Comparison of ENCODE assay signal across 11 mouse cellular contexts in the genomic region with DNA sequence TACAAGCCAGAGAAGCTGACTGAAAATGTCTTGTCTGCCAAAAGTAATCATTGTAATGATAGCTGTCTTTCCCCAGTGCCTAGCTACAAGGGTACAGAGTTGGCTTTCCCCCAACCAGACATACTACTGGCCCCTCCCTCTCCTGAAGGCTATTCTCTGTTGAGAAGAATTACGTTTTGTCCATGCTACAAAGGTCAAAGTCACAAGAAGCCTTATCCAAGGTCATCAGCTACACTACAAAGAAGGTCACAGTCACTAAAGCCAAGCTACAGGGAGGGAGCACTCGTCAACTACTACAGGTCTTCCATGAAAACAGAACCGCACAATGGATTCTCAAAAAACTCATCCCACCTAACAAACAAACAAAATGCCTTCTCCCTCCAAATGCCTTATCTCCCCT. TPM values are rescaled to one million over a fixed set of nuclear protein-coding genes. Genes with fewer than 3 reads are reported as not detected.
DNase-seq lines count a peak whose midpoint lies in the region; ATAC-seq and TF ChIP-seq lines count a peak whose summit lies in the region.
"Had no signal": no experiment of that assay in that cellular context is flagged by ENCODE, and none has a peak within 500 bp of the region (broad histone marks: within the 10 kb centered on the region; RNA-seq: fewer than 3 reads in every experiment).

No protein-coding gene starts in this region.

- ATAC-seq in forebrain, embryonic 13.5 days: no peak
- ATAC-seq in forebrain, embryonic 11.5 days (replicated peaks; ENCODE audit: low FRiP score): no peak
- no peak for ATAC-seq in kidney, embryonic 14.5 days (ENCODE audit: low FRiP score, low TSS enrichment)
- no peak for ATAC-seq in midbrain, embryonic 11.5 days (ENCODE audit: low FRiP score)
- ATAC-seq in midbrain, postnatal 0 days (ENCODE audit: low FRiP score): no peak
- ATAC-seq in liver, postnatal 0 days: no peak

- WGBS in forebrain, embryonic 13.5 days: 78% methylated on average over 3 of the region's 3 CpGs
- WGBS in forebrain, embryonic 11.5 days: 83% methylated on average over 3 of the region's 3 CpGs
- WGBS in kidney, embryonic 14.5 days: 61% methylated on average over 3 of the region's 3 CpGs
- 70% methylated on average over 3 of the region's 3 CpGs for WGBS in midbrain, embryonic 11.5 days
- WGBS in midbrain, postnatal 0 days: 61% methylated on average over 3 of the region's 3 CpGs
- WGBS in liver, postnatal 0 days (ENCODE audit: insufficient replicate concordance): 67% methylated on average over 3 of the region's 3 CpGs

- H3K4me1 ChIP-seq in forebrain, embryonic 13.5 days: 0 out of 2 replicates have a peak, but pooled peaks cover 3% of the 10 kb centered on the region
- no peaks in the 10 kb centered on the region for H3K4me1 ChIP-seq in forebrain, embryonic 11.5 days (replicated peaks; ENCODE audit: control insufficient read depth, insufficient read depth, low read length)
- no peaks in the 10 kb centered on the region for H3K4me1 ChIP-seq in kidney, embryonic 14.5 days (ENCODE audit: control insufficient read depth, insufficient read depth, low read length)
- no peaks in the 10 kb centered on the region for H3K4me1 ChIP-seq in midbrain, embryonic 11.5 days (ENCODE audit: control insufficient read depth, insufficient read depth, low read length)
- no peaks in the 10 kb centered on the region for H3K4me1 ChIP-seq in midbrain, postnatal 0 days (ENCODE audit: insufficient read depth, low read length)
- no peaks in the 10 kb centered on the region for H3K4me1 ChIP-seq in liver, postnatal 0 days (ENCODE audit: insufficient read depth)
- H3K4me1 ChIP-seq: hindbrain, embryonic 12.5 days had no signal

- TF ChIP-seq EP300 in liver, postnatal 0 days (IDR thresholded peaks at IDR 0.05; ENCODE audit: low read depth): no peak

- no peaks in the 10 kb centered on the region for H3K27me3 ChIP-seq in forebrain, embryonic 13.5 days
- H3K27me3 ChIP-seq in forebrain, embryonic 11.5 days (ENCODE audit: control insufficient read depth, insufficient read depth, low read length): no peaks in the 10 kb centered on the region
- H3K27me3 ChIP-seq in kidney, embryonic 14.5 days (ENCODE audit: control insufficient read depth, insufficient read depth, low read length): no peaks in the 10 kb centered on the region
- H3K27me3 ChIP-seq in midbrain, embryonic 11.5 days (ENCODE audit: control insufficient read depth, insufficient read depth, low read length): no peaks in the 10 kb centered on the region
- no peaks in the 10 kb centered on the region for H3K27me3 ChIP-seq in midbrain, postnatal 0 days (ENCODE audit: insufficient read depth, low read length)
- no peaks in the 10 kb centered on the region for H3K27me3 ChIP-seq in liver, postnatal 0 days (ENCODE audit: insufficient read depth, low read length)
- H3K27me3 ChIP-seq: hindbrain, embryonic 12.5 days; limb, embryonic 15.5 days had no signal

- H3K9ac ChIP-seq in forebrain, embryonic 13.5 days: no peak overlapping the region
- no peak overlapping the region for H3K9ac ChIP-seq in forebrain, embryonic 11.5 days (ENCODE audit: low read length)
- no peak overlapping the region for H3K9ac ChIP-seq in kidney, embryonic 14.5 days (ENCODE audit: low read depth, low read length)
- no peak overlapping the region for H3K9ac ChIP-seq in midbrain, embryonic 11.5 days (ENCODE audit: low read length)
- H3K9ac ChIP-seq in midbrain, postnatal 0 days (replicated peaks; ENCODE audit: low read length, poor library complexity, severe bottlenecking): no peak overlapping the region
- no peak overlapping the region for H3K9ac ChIP-seq in liver, postnatal 0 days (replicated peaks)
- H3K9ac ChIP-seq: hindbrain, embryonic 12.5 days; limb, embryonic 15.5 days had no signal

- no peak for TF ChIP-seq CTCF in midbrain, postnatal 0 days (IDR thresholded peaks at IDR 0.05)
- TF ChIP-seq CTCF in liver, postnatal 0 days (IDR thresholded peaks at IDR 0.05; ENCODE audit: low read depth): no peak

- H3K27ac ChIP-seq in forebrain, embryonic 13.5 days: peak overlapping the region; percentile 57
- H3K27ac ChIP-seq in forebrain, embryonic 11.5 days (ENCODE audit: low read depth, low read length): no peak overlapping the region
- H3K27ac ChIP-seq in kidney, embryonic 14.5 days (ENCODE audit: low read depth, low read length): peak overlapping the region; percentile 75; the same call in 1 of the 2 replicates
- no peak overlapping the region for H3K27ac ChIP-seq in midbrain, embryonic 11.5 days (ENCODE audit: low read depth, low read length)
- H3K27ac ChIP-seq in midbrain, postnatal 0 days (ENCODE audit: low read depth, low read length): no peak overlapping the region
- 0 out of 2 replicates have a peak overlapping the region, but pooled peaks have one; percentile 23 for H3K27ac ChIP-seq in liver, postnatal 0 days (ENCODE audit: low read depth)
- H3K27ac ChIP-seq: hindbrain, embryonic 12.5 days; limb, embryonic 15.5 days had no signal

- no peak for DNase-seq in forebrain, embryonic 11.5 days (ENCODE audit: low spot score)
- no peak for DNase-seq in kidney, adult 8-10 months
- peak; percentile 73 for DNase-seq in midbrain, embryonic 11.5 days (ENCODE audit: low spot score, missing footprints)
- no peak for DNase-seq in midbrain, postnatal 0 days (ENCODE audit: low spot score)
- DNase-seq in liver, postnatal 0 days: no peak
- DNase-seq in cerebellum, postnatal 25 days: no peak
- DNase-seq: layer of hippocampus, adult 9-11 months had no signal

- H3K9me3 ChIP-seq in forebrain, embryonic 13.5 days (replicated peaks): no peaks in the 10 kb centered on the region
- no peaks in the 10 kb centered on the region for H3K9me3 ChIP-seq in forebrain, embryonic 11.5 days (ENCODE audit: control insufficient read depth, low read length)
- no peaks in the 10 kb centered on the region for H3K9me3 ChIP-seq in kidney, embryonic 14.5 days (ENCODE audit: control insufficient read depth, low read length)
- H3K9me3 ChIP-seq in midbrain, embryonic 11.5 days (ENCODE audit: control insufficient read depth, low read length): peaks cover 3% of the 10 kb centered on the region; the same call in 1 of the 2 replicates
- H3K9me3 ChIP-seq in midbrain, postnatal 0 days (ENCODE audit: low read length): no peaks in the 10 kb centered on the region
- no peaks in the 10 kb centered on the region; the same call in 1 of the 2 replicates for H3K9me3 ChIP-seq in liver, postnatal 0 days (ENCODE audit: low read length)
- H3K9me3 ChIP-seq: hindbrain, embryonic 12.5 days; limb, embryonic 15.5 days had no signal

- no peak overlapping the region for H3K4me2 ChIP-seq in forebrain, embryonic 13.5 days
- H3K4me2 ChIP-seq in forebrain, embryonic 11.5 days (ENCODE audit: low read depth, low read length, severe bottlenecking): no peak overlapping the region
- no peak overlapping the region for H3K4me2 ChIP-seq in kidney, embryonic 14.5 days (replicated peaks; ENCODE audit: low read depth, low read length)
- H3K4me2 ChIP-seq in midbrain, embryonic 11.5 days: no peak overlapping the region
- no peak overlapping the region for H3K4me2 ChIP-seq in midbrain, postnatal 0 days (ENCODE audit: low read depth, low read length, poor library complexity, severe bottlenecking)
- H3K4me2 ChIP-seq in liver, postnatal 0 days (ENCODE audit: low read depth, low read length): no peak overlapping the region
- H3K4me2 ChIP-seq: hindbrain, embryonic 12.5 days; limb, embryonic 15.5 days had no signal

- H3K36me3 ChIP-seq in forebrain, embryonic 13.5 days (ENCODE audit: poor library complexity, severe bottlenecking): peaks cover 7% of the 10 kb centered on the region
- H3K36me3 ChIP-seq in forebrain, embryonic 11.5 days (ENCODE audit: control insufficient read depth, insufficient read depth, low read length): no peaks in the 10 kb centered on the region
- no peaks in the 10 kb centered on the region for H3K36me3 ChIP-seq in kidney, embryonic 14.5 days (ENCODE audit: control insufficient read depth, insufficient read depth, low read length)
- no peaks in the 10 kb centered on the region for H3K36me3 ChIP-seq in midbrain, embryonic 11.5 days (ENCODE audit: control insufficient read depth, insufficient read depth, low read length)
- 0 out of 2 replicates have a peak, but pooled peaks cover under 1% of the 10 kb centered on the region for H3K36me3 ChIP-seq in midbrain, postnatal 0 days (ENCODE audit: insufficient read depth, low read length)
- no peaks in the 10 kb centered on the region for H3K36me3 ChIP-seq in liver, postnatal 0 days (replicated peaks; ENCODE audit: insufficient read depth, low read length)
- H3K36me3 ChIP-seq: limb, embryonic 15.5 days had no signal

- no peak overlapping the region for H3K4me3 ChIP-seq in forebrain, embryonic 13.5 days
- H3K4me3 ChIP-seq in forebrain, embryonic 11.5 days (ENCODE audit: low read depth, low read length): no peak overlapping the region
- H3K4me3 ChIP-seq in kidney, embryonic 14.5 days (ENCODE audit: low read length): no peak overlapping the region
- H3K4me3 ChIP-seq in midbrain, embryonic 11.5 days (ENCODE audit: low read depth, low read length): no peak overlapping the region
- H3K4me3 ChIP-seq in midbrain, postnatal 0 days (ENCODE audit: low read depth, low read length): no peak overlapping the region
- H3K4me3 ChIP-seq in liver, postnatal 0 days (ENCODE audit: low read depth, low read length): no peak overlapping the region
- H3K4me3 ChIP-seq: hindbrain, embryonic 12.5 days; limb, embryonic 15.5 days had no signal

RNA-seq across cellular contexts. Expression of gene Macf1, which starts 49.7 kb away (rescaled TPM):
- 62.6 and 65.9 TPM in 2 replicates for polyA plus RNA-seq in forebrain, embryonic 13.5 days (2015; fragmentation: Nextera tagmentation; extraction: Ambion mirVana)
- polyA plus RNA-seq in forebrain, embryonic 11.5 days (2014; fragmentation: Nextera tagmentation; extraction: Ambion mirVana): 78.1 and 88.8 TPM in 2 replicates
- polyA plus RNA-seq in kidney, embryonic 14.5 days (2014; fragmentation: Nextera tagmentation; extraction: Ambion mirVana): 59.2 and 89.2 TPM in 2 replicates
- 74.6 and 78.0 TPM in 2 replicates for polyA plus RNA-seq in midbrain, embryonic 11.5 days (2014; fragmentation: Nextera tagmentation; extraction: Ambion mirVana)
- total RNA-seq in midbrain, postnatal 0 days (2014; rRNA removed): 338 and 390 TPM in 2 replicates
- polyA plus RNA-seq in midbrain, postnatal 0 days (2015; fragmentation: Nextera tagmentation; extraction: Ambion mirVana): 59.7 and 73.3 TPM in 2 replicates
- 9.8 and 11.3 TPM in 2 replicates for polyA plus RNA-seq in liver, postnatal 0 days (2015; fragmentation: Nextera tagmentation; extraction: Ambion mirVana)

Comparison
In these comparisons a context has a peak if more than half of its experiments do, and no peak if none do; other contexts are left out.
1. H3K27ac ChIP-seq: peak in forebrain, embryonic 13.5 days (single experiment), kidney, embryonic 14.5 days (single experiment) and liver, postnatal 0 days (single experiment); none in forebrain, embryonic 11.5 days (single experiment), midbrain, embryonic 11.5 days (single experiment) and midbrain, postnatal 0 days (single experiment).